Mouse (Mus musculus) kidney, postnatal 36 days (tissue): ENCODE measurements around the gene Rbmx.

Experiments used
- DNase-seq, 2 experiments: peaks; one replicate each; pipeline ENCODE4 v3.0.0; 2021 to 2022; ENCODE audit warnings: mixed read lengths in 2 of 2

The Rbmx gene

GRCm38 (mm10) chrX:57392367-57393246 lies at the start of gene Rbmx:
Gene Rbmx (minus strand): TSS chrX:57393036.
- peak; percentile 87 to 94 for DNase-seq

GRCm38 (mm10) chrX:57433897-57434296 lies 41.1 kb upstream of the Rbmx start:
- DNase-seq, result no peak

GRCm38 (mm10) chrX:57431610-57432009 lies 38.8 kb upstream of the Rbmx start:
- DNase-seq, result peak in 1 of 2 experiments; percentile 1

GRCm38 (mm10) chrX:57408769-57409168 lies 15.9 kb upstream of the Rbmx start, which contains the start of gene Gm364:
Gene Gm364 (plus strand): TSS chrX:57409154.
- no peak for DNase-seq

GRCm38 (mm10) chrX:57403651-57404050 lies 10.8 kb upstream of the Rbmx start:
- DNase-seq, result no peak

GRCm38 (mm10) chrX:57401388-57401787 lies 8.6 kb upstream of the Rbmx start:
- no peak for DNase-seq

GRCm38 (mm10) chrX:57393412-57393811 lies 576 bp upstream of the Rbmx start:
- no peak for DNase-seq

GRCm38 (mm10) chrX:57380915-57381314 lies 11.9 kb downstream of the Rbmx start:
- DNase-seq, result peak; percentile 17 to 27

GRCm38 (mm10) chrX:57378579-57378978 lies 14.3 kb downstream of the Rbmx start:
- DNase-seq, result peak; percentile 43 to 72

GRCm38 (mm10) chrX:57377096-57377495 lies 15.7 kb downstream of the Rbmx start:
- no peak for DNase-seq

GRCm38 (mm10) chrX:57374029-57374428 lies 18.8 kb downstream of the Rbmx start:
- no peak for DNase-seq

GRCm38 (mm10) chrX:57373543-57373942 lies 19.3 kb downstream of the Rbmx start:
- no peak for DNase-seq

GRCm38 (mm10) chrX:57372965-57373364 lies 19.9 kb downstream of the Rbmx start:
- peak in 1 of 2 experiments; percentile 14 for DNase-seq

GRCm38 (mm10) chrX:57364891-57365569 lies 27.8 kb downstream of the Rbmx start:
- DNase-seq, result no peak

- no peak for DNase-seq
Measured at GRCm38 (mm10) chrX:57359316-57359715, 33.5 kb downstream of the Rbmx start.

GRCm38 (mm10) chrX:57339220-57339619 lies 53.6 kb downstream of the Rbmx start:
- no peak for DNase-seq

GRCm38 (mm10) chrX:57338371-57339211 lies 54.2 kb downstream of the Rbmx start, which contains the start of gene Arhgef6:
Gene Arhgef6 (minus strand): TSS chrX:57338729.
- peak in 1 of 2 experiments; percentile 10 for DNase-seq

- DNase-seq, result no peak
Measured at GRCm38 (mm10) chrX:57337582-57337981, 55.3 kb downstream of the Rbmx start.

- no peak for DNase-seq
Measured at GRCm38 (mm10) chrX:57336958-57337357, 55.9 kb downstream of the Rbmx start.

- DNase-seq, result no peak
Measured at GRCm38 (mm10) chrX:57335313-57335712, 57.5 kb downstream of the Rbmx start.
